Mouse (Mus musculus): ENCODE data around the gene Ubtd1. TPM values are rescaled to one million over a fixed set of nuclear protein-coding genes. Genes with fewer than 3 reads are reported as not detected.

The Ubtd1 gene
- polyA plus RNA-seq, 1 experiment from 2014 or later, result 12.5 TPM

DNA sequence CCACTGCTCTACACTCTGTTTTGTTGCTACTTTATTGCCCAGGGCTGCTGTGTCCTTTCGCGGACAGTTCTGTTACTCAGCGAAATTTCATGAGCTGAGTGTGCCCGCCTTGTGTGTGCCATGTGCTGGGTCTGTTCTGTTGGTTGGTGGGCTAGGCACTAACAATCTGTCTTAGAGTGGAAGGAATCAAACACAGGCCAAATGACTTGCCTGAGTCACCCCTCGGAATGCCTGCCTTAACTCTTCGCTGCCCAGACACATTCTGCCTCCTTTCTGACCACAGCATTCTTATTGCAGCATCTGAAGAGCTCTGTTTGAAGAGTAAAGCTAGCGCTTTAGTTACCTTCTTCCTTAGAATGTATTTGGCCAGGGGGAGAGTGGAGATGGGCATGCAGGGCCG lies 25.0 kb downstream of the Ubtd1 start:
- H3K4me1 ChIP-seq (replicated peaks; ENCODE audit: control insufficient read depth, insufficient read depth, low read length), result no peaks in the 10 kb centered on the region
- no peak overlapping the region for H3K4me3 ChIP-seq (ENCODE audit: low read depth, low read length)
- H3K36me3 ChIP-seq (ENCODE audit: control insufficient read depth, insufficient read depth), result no peaks in the 10 kb centered on the region
- 63% methylated on average over 8 of the region's 8 CpGs for WGBS
- H3K4me2 ChIP-seq (replicated peaks; ENCODE audit: low read depth), result no peak overlapping the region
- H3K27ac ChIP-seq (ENCODE audit: low read depth, low read length), result no peak overlapping the region
- no peak for ATAC-seq
- H3K27me3 ChIP-seq (replicated peaks; ENCODE audit: control insufficient read depth, insufficient read depth, low read length), result no peaks in the 10 kb centered on the region
- no peak overlapping the region for H3K9ac ChIP-seq (ENCODE audit: low read depth, low read length)
- H3K9me3 ChIP-seq (ENCODE audit: control insufficient read depth), result no peaks in the 10 kb centered on the region
- TF ChIP-seq CTCF (IDR thresholded peaks at IDR 0.05; ENCODE audit: low read depth), result no peak

DNA sequence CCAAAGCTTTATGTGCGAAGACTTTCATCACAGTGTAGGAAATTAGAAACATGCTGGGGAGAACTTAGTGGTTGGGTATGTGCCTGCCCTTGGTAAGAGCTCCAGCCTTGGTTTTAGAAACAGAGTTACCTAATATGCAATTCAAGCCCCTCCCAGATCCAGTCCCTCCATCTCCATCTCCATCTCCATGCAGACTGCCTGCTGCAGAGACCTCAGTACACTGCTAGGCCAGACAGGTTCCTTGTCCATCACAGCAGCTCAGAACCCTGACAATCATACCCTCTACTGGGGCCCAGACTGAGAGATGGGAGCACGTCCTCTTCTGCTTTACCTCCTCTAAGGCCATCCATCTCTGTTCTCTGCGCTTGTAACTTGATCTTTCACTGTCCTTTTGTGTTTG lies 27.0 kb downstream of the Ubtd1 start:
- ATAC-seq, result no peak
- Histone ChIP-seq H3K4me1 (replicated peaks; ENCODE audit: control insufficient read depth, insufficient read depth, low read length) (no peaks in the 10 kb centered on the region), H3K4me2 (replicated peaks; ENCODE audit: low read depth) (no peak overlapping the region), H3K27ac (ENCODE audit: low read depth, low read length) (no peak overlapping the region), H3K27me3 (replicated peaks; ENCODE audit: control insufficient read depth, insufficient read depth, low read length) (no peaks in the 10 kb centered on the region), H3K9me3 (ENCODE audit: control insufficient read depth) (no peaks in the 10 kb centered on the region), H3K9ac (ENCODE audit: low read depth, low read length) (no peak overlapping the region), H3K36me3 (ENCODE audit: control insufficient read depth, insufficient read depth) (no peaks in the 10 kb centered on the region), H3K4me3 (ENCODE audit: low read depth, low read length) (no peak overlapping the region)
- WGBS, result 60% methylated on average over 3 of the region's 3 CpGs
- TF ChIP-seq CTCF (IDR thresholded peaks at IDR 0.05; ENCODE audit: low read depth), result no peak

DNA sequence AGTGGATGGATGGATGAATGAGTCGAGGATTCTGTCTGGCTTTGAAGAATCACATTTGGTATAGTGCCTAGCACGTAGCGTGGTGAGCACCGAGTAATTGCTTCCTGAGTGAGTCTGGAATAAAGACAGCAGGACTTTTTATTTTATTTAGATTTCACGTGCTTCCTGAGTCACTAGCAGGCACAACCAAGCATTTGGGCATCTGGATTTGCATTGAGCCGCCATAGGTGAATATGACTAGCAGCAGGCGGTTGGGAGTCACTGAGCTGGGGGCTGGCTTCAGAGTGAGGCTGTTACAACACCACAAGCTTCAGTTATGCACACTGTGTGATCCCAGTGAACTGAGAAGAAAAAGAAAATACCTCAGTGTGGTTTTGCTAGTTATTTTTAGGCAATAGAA lies 27.5 kb downstream of the Ubtd1 start:
- no peaks in the 10 kb centered on the region for H3K36me3 ChIP-seq (ENCODE audit: control insufficient read depth, insufficient read depth)
- H3K9me3 ChIP-seq (ENCODE audit: control insufficient read depth), result no peaks in the 10 kb centered on the region
- H3K9ac ChIP-seq (ENCODE audit: low read depth, low read length), result no peak overlapping the region
- no peak overlapping the region for H3K27ac ChIP-seq (ENCODE audit: low read depth, low read length)
- no peaks in the 10 kb centered on the region for H3K4me1 ChIP-seq (replicated peaks; ENCODE audit: control insufficient read depth, insufficient read depth, low read length)
- no peaks in the 10 kb centered on the region for H3K27me3 ChIP-seq (replicated peaks; ENCODE audit: control insufficient read depth, insufficient read depth, low read length)
- 55% methylated on average over 7 of the region's 7 CpGs for WGBS
- no peak overlapping the region for H3K4me3 ChIP-seq (ENCODE audit: low read depth, low read length)
- no peak overlapping the region for H3K4me2 ChIP-seq (replicated peaks; ENCODE audit: low read depth)
- no peak for TF ChIP-seq CTCF (IDR thresholded peaks at IDR 0.05; ENCODE audit: low read depth)
- no peak for ATAC-seq

DNA sequence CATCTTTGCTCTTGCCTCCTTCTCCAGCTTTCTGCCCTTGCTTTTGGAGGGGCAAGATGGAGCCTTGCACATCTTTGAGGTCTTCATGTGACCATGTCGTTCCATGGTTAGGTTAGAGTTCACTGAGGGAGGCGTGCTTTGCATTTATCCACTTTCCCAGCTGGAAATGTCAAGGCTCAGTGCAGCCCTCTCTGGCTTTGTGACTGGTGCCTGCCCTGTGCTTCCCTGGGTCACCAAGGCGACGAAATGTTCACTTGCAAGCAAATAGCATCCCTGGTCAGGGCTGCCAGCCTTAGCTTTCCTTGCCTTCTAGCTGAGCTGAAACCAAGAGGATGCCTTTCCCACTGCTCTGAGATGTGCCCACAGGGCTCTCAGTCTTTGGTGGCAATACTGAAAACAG lies 28.9 kb downstream of the Ubtd1 start:
- 83% methylated on average over 4 of the region's 4 CpGs for WGBS
- Histone ChIP-seq H3K27me3 (replicated peaks; ENCODE audit: control insufficient read depth, insufficient read depth, low read length) (no peaks in the 10 kb centered on the region), H3K9ac (ENCODE audit: low read depth, low read length) (no peak overlapping the region), H3K4me3 (ENCODE audit: low read depth, low read length) (no peak overlapping the region), H3K36me3 (ENCODE audit: control insufficient read depth, insufficient read depth) (no peaks in the 10 kb centered on the region), H3K27ac (ENCODE audit: low read depth, low read length) (no peak overlapping the region), H3K4me1 (replicated peaks; ENCODE audit: control insufficient read depth, insufficient read depth, low read length) (no peaks in the 10 kb centered on the region), H3K9me3 (ENCODE audit: control insufficient read depth) (no peaks in the 10 kb centered on the region), H3K4me2 (replicated peaks; ENCODE audit: low read depth) (no peak overlapping the region)
- no peak for ATAC-seq
- no peak for TF ChIP-seq CTCF (IDR thresholded peaks at IDR 0.05; ENCODE audit: low read depth)

DNA sequence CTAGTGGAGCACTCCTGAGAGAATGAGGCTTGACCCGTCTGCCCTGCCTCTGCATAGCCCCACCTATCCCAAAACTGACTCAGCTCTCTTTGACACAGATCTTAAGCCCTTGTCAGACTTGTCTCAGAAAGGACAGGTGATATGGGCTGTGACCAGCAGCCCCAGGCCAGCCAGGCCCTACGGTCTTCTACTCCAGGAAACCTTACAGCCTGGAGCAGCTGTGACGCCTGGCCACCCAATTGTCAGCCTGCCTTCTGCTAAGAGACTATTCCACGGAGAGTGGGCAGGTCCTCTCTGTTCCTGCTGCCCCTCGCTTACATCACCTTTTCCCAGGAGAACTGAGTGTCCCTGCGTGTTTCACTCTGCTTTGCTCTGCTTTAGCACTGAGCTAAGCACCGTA lies 29.6 kb downstream of the Ubtd1 start:
- 85% methylated on average over 7 of the region's 7 CpGs for WGBS
- Histone ChIP-seq H3K4me2 (replicated peaks; ENCODE audit: low read depth) (no peak overlapping the region), H3K9ac (ENCODE audit: low read depth, low read length) (no peak overlapping the region), H3K9me3 (ENCODE audit: control insufficient read depth) (no peaks in the 10 kb centered on the region), H3K27me3 (replicated peaks; ENCODE audit: control insufficient read depth, insufficient read depth, low read length) (no peaks in the 10 kb centered on the region), H3K36me3 (ENCODE audit: control insufficient read depth, insufficient read depth) (no peaks in the 10 kb centered on the region), H3K4me1 (replicated peaks; ENCODE audit: control insufficient read depth, insufficient read depth, low read length) (no peaks in the 10 kb centered on the region), H3K27ac (ENCODE audit: low read depth, low read length) (no peak overlapping the region), H3K4me3 (ENCODE audit: low read depth, low read length) (no peak overlapping the region)
- TF ChIP-seq CTCF (IDR thresholded peaks at IDR 0.05; ENCODE audit: low read depth), result no peak
- no peak for ATAC-seq

DNA sequence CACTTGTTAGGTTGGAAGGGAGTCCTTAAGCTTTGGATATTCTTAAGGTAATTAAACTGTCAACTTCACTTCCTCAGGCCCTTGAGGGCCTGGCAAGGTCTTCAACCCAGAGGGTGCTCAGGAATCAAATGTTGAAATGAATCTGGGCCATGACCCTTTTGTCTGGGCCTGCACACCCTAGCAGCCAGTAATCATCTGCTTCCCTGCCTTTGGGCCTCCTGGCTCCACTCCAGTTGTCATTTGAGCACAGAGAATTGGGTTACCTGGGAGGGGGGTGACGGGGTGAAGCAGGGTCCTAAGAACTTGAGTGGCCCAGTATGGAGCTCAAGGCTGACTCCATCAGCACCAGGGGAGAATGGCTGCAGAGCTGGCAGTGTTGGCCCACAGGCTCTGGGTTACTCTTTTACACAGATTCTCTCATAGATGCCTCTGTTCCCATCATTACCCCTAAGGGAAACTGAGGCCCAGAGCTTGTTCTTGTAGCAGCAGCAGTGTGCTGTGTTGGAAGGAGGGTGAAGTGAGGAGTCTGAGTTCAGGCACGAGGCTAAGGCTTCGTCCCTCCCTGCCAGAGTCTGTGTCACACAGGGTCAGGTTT lies 32.8 kb downstream of the Ubtd1 start:
- Histone ChIP-seq H3K4me2 (replicated peaks; ENCODE audit: low read depth) (no peak overlapping the region), H3K36me3 (ENCODE audit: control insufficient read depth, insufficient read depth) (no peaks in the 10 kb centered on the region), H3K4me3 (ENCODE audit: low read depth, low read length) (no peak overlapping the region), H3K27ac (ENCODE audit: low read depth, low read length) (no peak overlapping the region), H3K4me1 (replicated peaks; ENCODE audit: control insufficient read depth, insufficient read depth, low read length) (no peaks in the 10 kb centered on the region), H3K9me3 (ENCODE audit: control insufficient read depth) (no peaks in the 10 kb centered on the region), H3K9ac (ENCODE audit: low read depth, low read length) (no peak overlapping the region), H3K27me3 (replicated peaks; ENCODE audit: control insufficient read depth, insufficient read depth, low read length) (no peaks in the 10 kb centered on the region)
- no peak for TF ChIP-seq CTCF (IDR thresholded peaks at IDR 0.05; ENCODE audit: low read depth)
- WGBS, result 88% methylated on average over 3 of the region's 3 CpGs
- no peak for ATAC-seq

DNA sequence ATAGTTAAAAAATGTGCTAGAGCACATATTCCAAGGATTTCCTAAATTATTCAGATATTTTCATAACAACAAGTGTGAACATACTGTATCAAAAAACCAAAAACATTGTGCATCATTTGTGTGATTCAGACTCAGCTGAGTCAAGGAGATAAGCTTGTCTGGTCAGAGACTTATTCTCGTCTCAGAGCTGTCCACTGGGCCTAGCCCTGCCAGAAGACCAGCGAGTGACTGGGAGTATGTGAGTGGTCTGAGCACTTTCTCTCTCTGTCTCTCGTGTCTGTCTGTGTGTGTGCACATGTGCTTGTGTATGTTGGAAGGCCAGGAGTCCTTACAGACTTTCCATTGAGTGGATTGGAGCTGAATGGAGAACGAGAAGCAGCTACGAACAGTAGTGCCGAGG lies 33.4 kb downstream of the Ubtd1 start:
- no peak for ATAC-seq
- H3K36me3 ChIP-seq (ENCODE audit: control insufficient read depth, insufficient read depth), result no peaks in the 10 kb centered on the region
- H3K4me1 ChIP-seq (replicated peaks; ENCODE audit: control insufficient read depth, insufficient read depth, low read length), result no peaks in the 10 kb centered on the region
- H3K9ac ChIP-seq (ENCODE audit: low read depth, low read length), result no peak overlapping the region
- TF ChIP-seq CTCF (IDR thresholded peaks at IDR 0.05; ENCODE audit: low read depth), result no peak
- WGBS, result 86% methylated on average over 6 of the region's 6 CpGs
- H3K4me2 ChIP-seq (replicated peaks; ENCODE audit: low read depth), result no peak overlapping the region
- H3K27ac ChIP-seq (ENCODE audit: low read depth, low read length), result no peak overlapping the region
- H3K9me3 ChIP-seq (ENCODE audit: control insufficient read depth), result no peaks in the 10 kb centered on the region
- no peak overlapping the region for H3K4me3 ChIP-seq (ENCODE audit: low read depth, low read length)
- no peaks in the 10 kb centered on the region for H3K27me3 ChIP-seq (replicated peaks; ENCODE audit: control insufficient read depth, insufficient read depth, low read length)

All from intestine, postnatal 0 days (tissue).